Mouse (Mus musculus) spleen, postnatal 10 days (tissue): ENCODE measurements around the gene Paip2b.
"Not testable (repeated sequence)": the region's sequence is repeated elsewhere in the genome, so short reads cannot be mapped to it uniquely, and the experiment has no call there.

ENCODE experiments used
- DNase-seq, 2 experiments: peaks; one replicate each; pipeline ENCODE4 v3.0.0; 2021 to 2022; ENCODE audit warnings: low spot score in 2 of 2

Gene Paip2b

DNA sequence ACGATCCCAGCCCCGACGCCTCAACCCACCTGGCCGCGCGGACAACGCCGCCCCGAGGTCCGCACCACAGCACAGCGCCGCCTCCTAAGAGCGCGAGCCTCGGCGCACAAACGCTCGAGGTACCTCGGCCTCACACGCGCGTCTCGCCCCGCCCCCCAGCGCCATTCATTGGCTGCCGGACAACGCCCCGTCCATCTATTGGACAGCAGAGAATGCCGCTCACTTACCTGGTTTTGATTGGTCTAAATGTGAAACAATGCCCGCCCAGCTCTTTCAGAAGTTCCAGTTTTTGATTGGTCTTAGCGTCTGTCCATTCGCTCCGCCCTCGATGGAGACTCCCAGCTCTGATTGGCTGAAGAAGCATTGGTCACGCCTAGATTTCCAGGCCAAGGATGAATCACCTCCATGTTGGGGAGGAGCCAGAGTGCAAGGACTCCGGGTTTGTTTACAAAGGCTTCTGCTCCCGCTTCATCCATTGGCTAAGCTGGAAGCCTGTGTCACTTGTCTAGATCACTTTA lies at the start of gene Paip2b:
Gene Paip2b (minus strand): TSS at position 136 of the 518 bp plus-strand sequence.
- DNase-seq, result peak; percentile 94 to 99

DNA sequence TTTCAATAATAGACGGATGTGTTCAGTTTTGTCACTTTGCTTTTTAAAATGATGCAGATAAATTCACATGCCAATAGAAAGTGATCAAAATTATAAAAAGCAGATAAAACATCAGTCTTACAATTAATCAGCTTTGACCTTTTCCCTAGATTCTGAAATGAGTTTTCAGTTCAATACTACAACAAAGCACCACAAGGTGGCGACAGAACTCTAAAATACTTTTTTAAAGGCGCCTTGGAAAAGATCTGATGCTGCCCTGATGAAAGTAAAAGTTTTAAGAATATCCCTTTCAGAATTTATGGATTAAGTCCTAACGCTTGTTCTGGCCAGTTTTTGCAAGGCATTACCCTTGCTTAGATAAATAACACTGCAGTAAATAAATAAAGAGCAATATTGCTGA lies 48.3 kb upstream of the Paip2b start:
- DNase-seq, result peak; percentile 29 to 70

DNA sequence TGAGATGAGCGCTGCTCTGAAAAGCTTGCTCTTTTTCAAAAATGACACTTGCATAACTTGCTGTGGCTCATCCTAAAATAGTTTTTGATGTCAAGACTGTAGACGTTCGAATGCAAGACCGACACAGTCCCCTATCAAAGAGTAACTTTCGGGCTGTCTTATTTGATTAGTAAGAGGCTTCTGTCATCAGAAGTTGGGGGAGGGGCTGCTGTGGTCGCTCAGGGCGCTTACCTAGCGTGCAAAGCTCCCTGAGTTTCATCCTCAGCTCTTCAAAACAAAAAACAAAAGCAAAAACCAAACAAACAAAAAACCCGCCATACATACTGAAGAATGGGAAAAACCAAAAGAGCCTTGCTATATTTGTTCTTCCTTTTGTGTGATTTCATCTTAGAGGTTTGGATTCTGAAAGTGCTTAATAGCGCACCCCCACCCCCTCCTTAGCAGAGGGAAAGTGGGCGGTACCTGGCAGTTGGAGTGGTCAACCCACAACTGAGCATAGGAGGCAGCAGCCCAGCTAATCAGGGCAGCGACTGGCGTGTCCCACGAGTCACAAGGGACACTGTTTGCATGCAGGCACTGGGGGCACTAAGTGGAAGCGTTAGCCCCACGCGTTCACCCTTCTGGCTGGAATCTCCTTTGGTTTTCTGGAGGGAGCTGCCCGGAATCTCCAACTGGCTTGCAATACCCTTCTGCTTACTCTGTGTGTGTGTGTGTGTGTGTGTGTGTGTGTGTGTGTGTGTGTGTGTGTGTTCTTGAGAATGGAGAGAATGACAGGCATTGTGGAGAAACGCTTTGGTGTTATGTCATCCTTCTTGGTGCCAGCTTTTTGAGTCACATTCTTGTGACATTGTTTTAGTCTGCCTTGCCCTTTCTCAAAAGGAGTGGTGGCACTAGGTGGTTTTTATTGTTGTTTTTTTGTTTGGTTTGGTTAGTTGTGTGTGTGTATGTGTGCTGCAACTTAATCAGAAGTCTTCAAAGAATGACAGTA lies 36.4 kb upstream of the Paip2b start:
- DNase-seq, result peak; percentile 42 to 59

DNA sequence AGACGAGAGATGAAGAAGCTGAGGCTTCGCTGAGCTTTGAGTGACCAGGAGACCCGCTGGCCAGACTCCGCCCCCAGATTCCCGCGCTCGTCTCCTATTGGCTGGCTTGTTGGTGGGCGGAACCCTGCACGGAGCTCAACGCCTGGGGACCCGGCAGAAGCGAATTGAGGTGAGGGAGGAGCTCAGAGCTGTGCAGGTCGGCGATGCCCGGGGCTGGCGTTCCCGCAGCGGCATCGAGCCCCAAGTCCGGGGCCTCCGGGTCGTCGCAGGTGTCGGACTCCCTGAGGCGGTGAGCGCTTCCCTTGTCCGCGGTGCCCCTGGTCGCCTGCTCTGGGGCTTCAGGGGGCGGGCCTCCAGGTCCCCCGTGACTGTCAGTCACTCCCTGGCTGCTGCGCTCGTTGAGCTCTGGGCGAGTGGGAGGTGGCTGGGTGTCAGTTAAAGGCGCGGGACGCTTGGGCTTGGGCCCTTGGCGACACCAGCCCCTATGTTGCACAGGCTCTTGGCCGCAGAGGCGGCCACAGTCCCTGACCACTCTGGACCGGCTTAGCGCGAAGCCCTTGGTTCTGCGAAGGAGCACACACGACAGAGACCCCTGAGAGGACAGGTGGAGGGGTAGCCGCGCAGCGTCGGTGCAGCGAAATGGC lies 35.5 kb upstream of the Paip2b start, which contains the start of gene Zfp638:
Gene Zfp638 (plus strand): TSS at position 156 of the 644 bp plus-strand sequence.
- peak; percentile 95 to 98 for DNase-seq

DNA sequence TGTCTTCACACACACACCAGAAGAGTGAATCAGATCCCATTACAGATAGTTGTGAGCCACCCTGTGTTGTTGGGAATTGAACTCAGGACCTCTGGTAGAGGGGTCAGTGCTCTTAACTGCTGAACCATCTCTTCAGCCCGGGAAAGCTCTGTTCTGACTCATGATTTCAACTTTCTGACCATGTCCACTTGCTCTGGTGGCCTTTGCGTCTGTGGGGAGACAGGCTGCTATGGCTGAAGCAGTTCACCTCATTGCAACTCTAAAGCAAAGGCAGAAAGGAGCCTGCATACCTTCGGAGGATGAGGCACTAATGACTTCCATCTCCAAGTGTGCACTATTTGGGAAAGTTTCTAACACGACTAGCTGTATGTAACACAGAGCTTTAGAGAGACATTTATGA lies 34.9 kb upstream of the Paip2b start:
- DNase-seq, result peak in 1 of 2 experiments; percentile 14

DNA sequence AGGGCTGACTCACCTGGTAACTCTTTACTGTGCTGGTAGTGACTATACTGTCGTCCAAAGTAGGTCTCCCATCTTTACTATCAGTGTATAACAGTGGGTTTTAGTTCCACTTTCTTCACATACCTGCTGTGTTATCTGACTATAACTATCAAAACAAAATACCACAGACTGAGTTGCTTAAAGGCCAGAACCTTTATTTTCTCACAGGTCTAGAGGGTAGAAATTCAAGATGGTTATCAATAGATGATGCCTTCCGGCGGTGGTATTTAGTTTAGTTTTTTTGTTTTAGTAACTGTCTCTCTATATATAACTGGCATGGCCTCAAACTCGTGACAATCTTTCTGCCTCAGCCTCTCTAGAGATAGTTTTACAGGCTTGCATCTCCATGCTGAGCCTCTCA lies 32.0 kb upstream of the Paip2b start:
- DNase-seq, result no peak

DNA sequence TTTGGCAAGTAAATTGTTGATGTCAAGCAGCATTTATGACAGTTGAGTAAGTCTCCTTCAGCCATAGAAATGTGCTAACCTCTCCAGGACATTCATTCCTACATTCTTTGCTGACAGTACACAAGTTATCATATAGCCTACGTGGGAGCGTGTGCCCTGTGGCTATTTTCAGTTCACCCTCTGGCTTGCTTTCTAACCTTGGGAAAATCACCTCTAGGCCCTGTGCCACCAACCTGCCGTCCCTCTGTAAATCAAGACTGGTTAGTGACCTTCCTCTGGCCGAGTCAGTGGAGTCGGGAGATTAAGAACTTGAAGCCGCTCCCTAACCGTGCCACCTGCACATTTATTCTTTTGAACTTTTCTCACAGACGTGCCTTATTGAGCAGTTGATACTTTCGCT lies 28.5 kb upstream of the Paip2b start:
- no peak for DNase-seq

DNA sequence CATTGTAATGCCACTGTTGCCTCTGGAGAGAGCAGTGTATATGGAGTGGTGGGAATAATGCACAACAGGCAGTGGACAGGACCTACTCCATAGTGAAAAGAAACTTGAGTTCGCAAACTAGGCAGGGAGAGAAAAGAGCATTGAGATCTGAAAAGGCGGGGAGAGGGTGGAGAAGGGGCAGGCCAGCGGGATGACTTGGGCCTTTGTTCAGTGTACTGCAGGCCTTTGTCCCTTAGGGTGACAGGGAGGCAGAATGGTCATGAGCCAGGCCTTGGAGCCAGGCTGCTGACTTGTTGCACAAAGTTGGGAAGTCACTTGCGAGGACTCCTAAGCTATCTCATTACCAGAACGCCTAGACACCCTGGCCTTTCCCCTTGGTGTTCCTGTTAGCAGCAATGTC lies 25.9 kb upstream of the Paip2b start:
- no peak for DNase-seq

DNA sequence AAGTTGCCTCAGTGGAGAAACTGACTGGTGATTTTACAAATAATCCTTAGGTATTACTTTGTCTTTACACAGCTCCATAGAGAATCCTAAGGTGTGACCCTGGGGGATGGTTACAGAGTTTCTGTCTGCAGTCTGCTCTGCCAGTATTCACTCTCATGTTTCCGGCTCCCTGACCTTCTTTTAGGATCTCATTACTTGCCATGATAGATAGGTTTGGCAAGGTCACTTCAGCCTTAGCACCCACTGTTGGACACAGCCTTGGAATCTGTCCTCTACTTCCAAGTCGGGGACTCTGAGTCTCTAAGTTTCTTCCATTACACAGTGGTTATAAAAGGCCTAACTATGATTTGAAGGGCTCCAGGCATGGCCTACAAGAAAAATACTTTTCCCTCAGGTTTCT lies 17.9 kb upstream of the Paip2b start:
- no peak for DNase-seq

DNA sequence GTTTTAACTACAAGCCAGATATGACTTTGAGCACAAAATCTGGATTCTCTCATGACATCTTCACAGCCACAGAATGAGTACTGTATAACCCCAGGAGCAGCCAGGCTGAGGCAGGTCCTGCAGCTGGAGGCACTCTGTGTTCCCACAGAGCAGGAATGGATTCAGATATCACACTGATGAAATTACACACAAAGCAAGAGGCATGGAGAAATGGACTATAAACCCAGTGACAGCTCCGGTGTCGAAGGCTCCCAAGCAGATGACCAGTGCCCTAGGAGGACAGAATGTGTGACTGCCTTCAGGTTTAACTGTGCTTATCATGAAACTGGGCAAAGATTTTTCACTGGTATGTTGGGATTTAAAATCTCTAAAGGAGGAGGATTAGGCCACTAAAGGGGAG lies 14.6 kb upstream of the Paip2b start:
- no peak for DNase-seq

DNA sequence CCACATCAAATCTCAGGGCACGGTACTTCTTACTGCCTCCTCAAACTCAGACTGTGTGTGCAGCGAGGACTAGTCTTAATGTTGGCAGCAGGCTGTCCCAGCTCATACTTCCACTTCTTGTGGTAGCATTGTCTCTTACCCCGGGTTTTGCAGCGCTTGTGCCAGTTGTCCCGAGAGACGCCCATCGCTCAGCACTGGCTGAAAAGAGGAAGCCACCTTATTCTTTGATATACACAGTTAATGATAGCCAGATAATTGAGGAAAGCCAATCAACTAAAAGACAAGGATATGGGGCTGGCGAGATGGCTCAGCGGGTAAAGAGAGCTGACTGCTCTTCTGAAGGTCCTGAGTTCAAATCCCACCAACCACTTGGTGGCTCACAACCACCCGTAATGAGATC lies 13.4 kb upstream of the Paip2b start:
- no peak for DNase-seq

DNA sequence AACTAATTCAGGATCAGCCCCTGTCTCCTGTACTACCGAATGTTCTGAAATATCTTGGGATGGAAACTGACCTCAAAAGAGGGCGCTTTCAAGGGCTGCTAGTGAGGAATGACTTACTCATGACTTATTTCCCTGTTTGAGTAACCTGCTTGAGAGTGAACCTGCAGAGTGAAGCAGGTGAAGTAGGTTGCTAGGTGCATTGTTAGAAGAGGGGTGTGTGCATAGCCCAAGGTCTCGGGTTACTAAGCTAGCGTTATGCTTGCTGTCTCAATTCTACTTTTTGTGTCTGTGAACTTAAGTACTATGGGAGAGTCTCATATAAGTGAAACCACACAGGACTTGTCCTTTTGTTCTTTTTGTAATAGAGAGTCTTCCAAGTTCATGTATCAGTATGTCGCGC lies 8.5 kb upstream of the Paip2b start:
- no peak for DNase-seq

DNA sequence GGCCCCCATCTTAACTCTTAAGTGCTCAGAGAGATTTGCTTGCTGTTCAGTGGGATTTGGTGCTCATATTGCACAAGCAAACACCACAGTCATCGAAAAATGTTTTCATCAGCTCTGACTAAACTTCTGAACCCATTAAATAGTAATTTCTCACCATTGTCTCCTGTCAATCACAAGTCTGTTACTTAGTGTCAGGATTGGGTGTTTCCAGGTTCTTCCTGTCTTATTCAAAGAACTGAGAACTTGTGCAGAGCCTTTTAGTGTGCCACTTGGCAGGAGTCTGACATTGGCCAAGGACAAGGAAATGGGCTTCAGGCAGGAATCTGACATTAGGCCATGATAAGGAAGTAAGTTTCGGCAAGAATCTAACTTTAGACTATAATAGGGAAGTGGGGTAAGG lies 6.5 kb upstream of the Paip2b start:
- DNase-seq, result no peak

DNA sequence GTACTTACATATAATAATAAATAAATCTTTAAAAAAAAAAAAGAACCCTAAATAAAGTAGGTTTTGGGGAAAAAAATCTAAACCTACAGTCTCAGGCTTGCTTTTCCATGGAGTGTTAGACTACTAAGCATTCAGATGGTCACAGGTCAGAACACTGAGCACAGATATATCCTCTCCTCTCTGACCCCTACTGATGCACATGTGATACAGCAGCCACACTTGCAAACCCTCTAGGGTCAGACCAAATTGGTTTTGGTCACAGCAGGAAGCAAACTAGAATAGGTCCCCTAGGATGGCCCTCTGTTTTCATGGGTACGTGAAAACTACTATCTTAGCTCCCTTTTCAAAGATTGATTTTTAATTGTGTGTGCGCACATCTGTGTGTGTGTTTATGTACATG lies 5.3 kb upstream of the Paip2b start:
- DNase-seq, result no peak

DNA sequence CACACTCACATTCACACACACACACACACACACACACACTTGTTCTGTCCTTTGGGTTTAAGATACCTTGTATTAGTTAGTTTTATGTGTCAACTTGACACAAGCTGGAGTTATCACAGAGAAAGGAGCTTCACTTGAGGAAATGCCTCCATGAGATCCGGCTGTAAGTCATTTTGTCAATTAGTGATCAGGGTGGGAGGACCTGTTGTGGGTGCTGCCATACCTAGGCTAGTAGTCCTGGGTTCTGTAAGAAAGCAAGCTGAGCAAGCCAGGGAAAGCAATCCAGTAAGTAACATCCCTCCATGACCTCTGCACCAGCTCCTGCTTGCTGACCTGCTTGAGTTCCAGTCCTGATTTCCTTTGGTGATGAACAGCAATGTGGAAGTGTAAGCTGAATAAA lies 852 bp upstream of the Paip2b start:
- DNase-seq, result not testable (repeated sequence)

DNA sequence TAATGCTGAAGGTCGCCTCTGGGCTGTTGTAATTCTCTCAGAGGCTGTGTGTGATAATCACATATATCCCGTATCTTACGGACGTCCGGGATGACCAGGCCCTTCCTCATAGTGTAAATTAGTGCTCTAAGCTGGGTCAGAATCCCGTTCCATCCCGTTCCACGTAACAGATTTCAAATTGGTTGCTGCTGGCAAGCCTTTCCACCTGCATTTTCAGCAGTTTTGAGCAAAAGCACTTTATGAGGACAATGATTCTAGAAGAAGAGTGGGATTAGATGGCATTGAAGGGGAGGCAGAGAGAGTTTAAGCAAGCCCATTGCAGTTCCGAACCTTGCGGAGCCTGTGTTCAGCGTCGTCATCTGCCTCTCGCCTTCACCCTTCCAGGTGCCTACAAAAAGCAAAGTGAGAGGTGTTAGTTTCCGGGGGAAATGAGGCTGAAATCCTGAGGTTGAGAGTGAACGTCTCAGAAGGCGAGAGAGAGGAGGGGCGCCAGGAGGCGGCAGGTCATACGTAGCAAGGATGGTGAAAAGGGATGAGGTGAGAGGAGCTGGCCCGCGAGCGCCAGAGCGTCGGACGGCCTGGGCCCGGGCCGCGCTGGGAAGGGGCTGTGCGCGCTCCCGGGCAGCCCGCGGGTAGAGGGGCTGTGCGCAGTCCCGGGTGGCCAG lies 468 bp downstream of the Paip2b start:
- peak; percentile 6 to 15 for DNase-seq

DNA sequence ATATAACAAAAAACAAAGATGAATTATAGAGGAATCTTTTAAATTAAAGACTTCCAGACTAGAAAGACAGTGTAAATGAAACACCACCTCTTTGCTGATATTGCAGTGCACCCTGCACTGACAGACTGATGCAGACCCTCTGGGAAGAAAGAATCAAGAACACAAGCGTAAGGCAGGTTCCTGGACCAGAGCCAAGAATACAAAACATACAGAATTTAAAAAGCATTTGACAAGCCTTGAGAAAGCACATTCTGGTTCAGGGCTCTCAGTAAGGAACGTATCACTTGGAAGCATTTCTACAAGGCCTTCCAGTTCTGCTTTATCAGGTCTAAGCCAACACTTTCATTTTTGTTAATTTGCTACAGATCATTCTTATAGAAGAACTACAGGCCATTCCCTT lies 9.7 kb downstream of the Paip2b start:
- no peak for DNase-seq

DNA sequence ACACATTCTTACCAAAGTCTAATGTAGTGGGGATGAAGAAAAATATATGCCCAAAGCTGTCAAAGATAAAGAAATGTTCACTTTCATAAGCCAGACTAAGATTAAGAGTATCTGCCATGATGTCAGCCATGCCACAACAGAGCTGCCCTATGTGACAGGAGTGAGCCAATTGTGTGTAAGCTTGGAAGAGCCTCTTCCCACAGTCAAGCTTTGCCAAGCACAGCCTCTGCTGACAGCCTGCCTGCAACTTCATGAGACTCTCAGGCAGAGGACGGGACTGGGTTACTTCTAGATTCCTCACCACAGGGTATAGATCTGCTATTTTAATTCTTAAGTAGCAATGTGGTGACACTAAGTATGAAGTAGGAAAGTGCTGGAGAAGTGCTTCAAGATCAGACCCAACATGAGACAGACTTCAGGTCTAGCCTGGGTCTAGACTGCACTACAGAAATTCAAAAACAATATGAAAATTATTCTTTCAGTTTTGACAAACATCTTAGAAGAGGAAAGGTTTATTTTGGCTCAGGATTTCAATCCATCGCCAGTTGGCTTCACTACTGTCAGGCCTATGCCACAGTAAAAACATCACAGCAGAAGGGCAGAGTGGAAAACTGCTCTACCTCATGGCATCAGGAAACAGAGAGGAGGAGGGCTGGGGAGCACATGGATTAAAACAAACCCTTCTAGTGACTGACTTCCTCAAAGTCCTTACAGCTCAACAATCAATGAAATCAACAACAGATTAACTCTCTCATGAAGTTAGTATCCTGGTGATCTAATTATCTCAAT lies 10.6 kb downstream of the Paip2b start:
- no peak for DNase-seq

DNA sequence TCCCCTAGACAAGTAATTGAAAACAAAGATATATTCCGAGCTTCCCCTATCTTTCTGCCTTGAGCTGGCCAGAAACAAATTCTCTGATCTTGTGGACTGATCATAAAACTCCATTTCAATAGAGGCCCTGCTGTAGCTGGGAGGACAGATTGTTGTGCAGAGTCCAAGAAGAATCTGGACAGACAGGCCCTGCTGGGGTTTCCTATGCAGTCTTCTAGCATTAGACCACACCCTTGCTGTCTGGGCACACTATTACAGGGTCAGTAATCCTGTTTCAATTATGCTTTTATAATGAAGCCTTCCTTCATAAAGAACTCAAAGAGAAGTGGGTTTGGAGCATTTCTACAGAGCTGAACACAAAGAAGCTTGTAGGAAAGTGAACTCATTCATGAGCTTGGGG lies 12.5 kb downstream of the Paip2b start:
- DNase-seq, result no peak

DNA sequence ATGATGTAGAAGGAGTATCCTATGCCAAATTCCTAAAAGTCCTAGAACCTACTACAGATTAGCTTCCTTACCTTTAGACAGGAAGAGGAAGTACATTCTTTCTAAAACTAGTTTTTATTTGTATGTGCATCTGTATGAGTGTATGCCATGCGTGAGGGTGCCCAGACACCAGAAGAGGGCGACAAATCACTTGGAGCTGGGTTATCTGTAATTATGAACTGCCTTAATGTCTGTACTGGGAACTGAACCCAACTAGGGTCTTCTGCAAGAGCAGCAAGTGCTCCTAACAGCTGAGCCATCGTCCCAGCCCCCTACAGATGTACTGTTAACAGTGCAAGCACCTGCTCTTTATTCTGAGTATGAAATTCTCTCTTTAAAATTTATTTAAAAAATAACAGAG lies 15.7 kb downstream of the Paip2b start:
- no peak for DNase-seq

DNA sequence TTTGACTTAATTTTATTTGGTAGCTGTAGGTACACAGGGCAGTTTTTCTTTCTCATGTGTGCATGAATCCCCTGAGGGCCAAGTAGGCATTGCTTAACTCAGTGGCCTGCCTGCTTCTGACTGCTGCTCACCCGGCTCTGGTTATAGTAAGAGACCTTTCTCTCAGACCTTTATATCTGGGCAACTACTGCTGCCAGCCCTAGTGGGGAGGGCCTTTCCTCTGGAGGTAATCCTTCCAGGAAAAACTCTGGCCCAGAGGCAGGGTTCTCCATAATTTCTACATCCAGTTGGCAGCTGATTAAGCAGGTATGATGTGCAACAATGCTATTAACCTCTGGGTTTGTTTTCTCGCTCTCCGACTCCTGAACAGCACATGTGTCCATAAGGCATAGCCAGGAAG lies 28.7 kb downstream of the Paip2b start:
- DNase-seq, result no peak
